ENCODE assay signal across 25 mouse cellular contexts in the genomic region with DNA sequence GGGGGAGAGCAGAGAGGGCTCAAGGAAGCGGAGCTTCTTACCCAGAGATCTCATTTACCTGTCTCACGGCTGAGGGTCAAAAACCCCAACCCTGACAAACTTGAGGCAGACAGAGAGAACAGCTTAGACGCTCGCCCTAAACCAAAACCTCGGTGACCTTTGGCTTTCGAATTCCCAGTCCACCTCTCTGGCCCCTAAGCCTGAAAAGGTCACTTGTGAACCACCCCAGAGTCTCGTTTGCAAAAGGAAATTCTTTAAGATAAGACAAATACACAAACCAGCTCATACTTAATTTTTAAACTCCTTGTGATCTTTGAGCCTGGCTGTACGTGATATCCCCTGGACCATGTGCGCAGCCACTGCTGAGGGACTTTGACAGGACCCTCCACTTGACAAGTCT.
"Had no signal": no experiment of that assay in that cellular context is flagged by ENCODE, and none has a peak within 500 bp of the region (broad histone marks: within the 10 kb centered on the region; RNA-seq: fewer than 3 reads in every experiment).

No protein-coding gene starts in this region.

- H3K27ac ChIP-seq: gastrocnemius, adult 2 months; heart, adult 2 months; heart, embryonic 13.5 days; heart, embryonic 15.5 days; hindbrain, embryonic 10.5 days; hindbrain, embryonic 12.5 days; hindbrain, embryonic 14.5 days; layer of hippocampus, adult 2 months; left cerebral cortex, adult 2 months; limb, embryonic 10.5 days; limb, embryonic 12.5 days; liver, embryonic 13.5 days had no signal

- H3K4me3 ChIP-seq: gastrocnemius, adult 2 months; heart, adult 2 months; heart, embryonic 13.5 days; heart, embryonic 15.5 days; hindbrain, embryonic 10.5 days; hindbrain, embryonic 12.5 days; layer of hippocampus, adult 2 months; left cerebral cortex, adult 2 months; limb, embryonic 10.5 days; limb, embryonic 12.5 days; liver, embryonic 13.5 days had no signal

- ATAC-seq: hindbrain, embryonic 16.5 days; inflammation-experienced regulatory T-cells, adult 6 months; intestine, postnatal 0 days had no signal

- H3K36me3 ChIP-seq: heart, embryonic 13.5 days; heart, embryonic 15.5 days; hindbrain, embryonic 10.5 days; hindbrain, embryonic 12.5 days; limb, embryonic 10.5 days; limb, embryonic 12.5 days; liver, embryonic 13.5 days had no signal

- H3K4me1 ChIP-seq: heart, embryonic 13.5 days; heart, embryonic 15.5 days had no signal

- H3K9me3 ChIP-seq: heart, embryonic 13.5 days; heart, embryonic 15.5 days; hindbrain, embryonic 10.5 days; hindbrain, embryonic 12.5 days; limb, embryonic 10.5 days; limb, embryonic 12.5 days; liver, embryonic 13.5 days had no signal

- H3K9ac ChIP-seq: heart, embryonic 13.5 days; heart, embryonic 15.5 days; hindbrain, embryonic 12.5 days; hindbrain, embryonic 14.5 days; limb, embryonic 12.5 days; liver, embryonic 13.5 days had no signal

- H3K27me3 ChIP-seq: liver, embryonic 13.5 days had no signal

- DNase-seq: gastrocnemius, adult 2 months; gastrocnemius, postnatal 10 days; gastrocnemius, postnatal 25 days; heart, adult 2 months; heart, postnatal 14 days; heart, postnatal 4 days; kidney, adult 18-20 months; kidney, adult 8-10 months; kidney, postnatal 10 days; kidney, postnatal 25 days; kidney, postnatal 4 days; liver, embryonic 13.5 days had no signal

- H3K4me2 ChIP-seq: heart, embryonic 11.5 days; heart, embryonic 13.5 days; heart, embryonic 15.5 days; hindbrain, embryonic 12.5 days; hindbrain, embryonic 14.5 days; limb, embryonic 12.5 days; liver, embryonic 13.5 days had no signal
